Mouse (Mus musculus) liver, adult 2 months (tissue): ENCODE measurements around the gene Acsf2. TPM values are rescaled to one million over a fixed set of nuclear protein-coding genes. Genes with fewer than 3 reads are reported as not detected.

Source experiments
- DNase-seq: peaks from one replicate; pipeline ENCODE4 v3.0.0-alpha.2; 2011; ENCODE audit warnings: low read depth, low spot score; ENCODE audit errors: extremely low read depth
- H3K27ac ChIP-seq: fragments of 200-500 bp; replicated peaks from 2 replicates; pipeline ENCODE4 v1.5.1; 2012; ENCODE audit warnings: low read depth, mild to moderate bottlenecking, control low read depth, inconsistent platforms, low read length; ENCODE audit not compliant: insufficient read depth
- H3K27me3 ChIP-seq: fragments of 200-500 bp; 2 replicates; pipeline ENCODE4 v1.6.1; 2012; ENCODE audit warnings: mild to moderate bottlenecking, moderate library complexity, low read length, inconsistent platforms; ENCODE audit not compliant: control insufficient read depth, insufficient read depth
- H3K36me3 ChIP-seq: fragments of 200-500 bp; 2 replicates; pipeline ENCODE4 v1.6.1; 2012; ENCODE audit warnings: low read length, inconsistent platforms; ENCODE audit not compliant: control insufficient read depth, insufficient read depth
- H3K4me1 ChIP-seq: fragments of 200-500 bp; 2 replicates; pipeline ENCODE4 v1.6.1; 2011; ENCODE audit warnings: low read length; ENCODE audit not compliant: control insufficient read depth, insufficient read depth
- H3K4me3 ChIP-seq: fragments of 200-500 bp; 2 replicates; pipeline ENCODE4 v1.5.1; 2011; ENCODE audit warnings: low read depth, mild to moderate bottlenecking, control low read depth, low read length, moderate library complexity; ENCODE audit not compliant: insufficient read depth
- H3K79me2 ChIP-seq: fragments of 200-500 bp; 2 replicates; pipeline ENCODE4 v1.6.1; 2012; ENCODE audit warnings: inconsistent platforms, mild to moderate bottlenecking, low read length, moderate library complexity; ENCODE audit not compliant: control insufficient read depth, insufficient read depth
- H3K9ac ChIP-seq: fragments of 200-500 bp; 2 replicates; pipeline ENCODE4 v1.6.1; 2012; ENCODE audit warnings: low read depth, mild to moderate bottlenecking, control low read depth, inconsistent platforms, low read length
- CTCF ChIP-seq: fragments of 200-500 bp; IDR thresholded peaks from 2 replicates; pipeline ENCODE4 v1.5.1; 2011; ENCODE audit warnings: low read depth, low read length, control low read depth
- POLR2A ChIP-seq: fragments of 200-500 bp; IDR thresholded peaks from 2 replicates; pipeline ENCODE4 v1.6.1; 2011; ENCODE audit warnings: low read length, control low read depth; ENCODE audit not compliant: insufficient read depth; ENCODE audit errors: extremely low read depth
- WGBS: fragments of 180-500 bp; shearing (Covaris S2); methylation state at CpG from one replicate; pipeline ENCODE4 v1.1.7; 2018; 5-methylcytosine and 5-hydroxymethylcytosine counted together
- polyA plus RNA-seq: library from polyadenylated mRNA; depleted of rRNA; stranded (reverse); fragments of >200 nt; gene quantifications from 2 replicates; pipeline ENCODE4 v1.2.3, GENCODE M21; 2012
- total RNA-seq: library from RNA; depleted of rRNA; stranded (reverse); fragments of >200 nt; gene quantifications from 2 replicates; pipeline ENCODE4 v1.2.3, GENCODE M21; 2014

Gene Acsf2
- total and polyA plus RNA-seq, 2 experiments, result 42.4 to 97.8 TPM

GRCm38 (mm10) chr11:94548888-94549690 is 52.6 kb downstream of the Acsf2 start, which contains the start of gene Rsad1:
Rsad1 (minus strand) TSS chr11:94549255.
- Histone ChIP-seq H3K4me1 (peaks cover 5% of the 10 kb centered on the region; the same call in 1 of the 2 replicates), H3K79me2 (no peaks in the 10 kb centered on the region), H3K4me3 (peak within 1 kb of the TSS; percentile 67), H3K36me3 (peaks cover 4% of the 10 kb centered on the region; the same call in 1 of the 2 replicates), H3K27ac (peak within 1 kb of the TSS; percentile 76), H3K27me3 (no peaks in the 10 kb centered on the region), H3K9ac (peak within 1 kb of the TSS; percentile 81)
- 1% methylated on average over 49 of the region's 49 CpGs for WGBS
- peak; percentile 93 for DNase-seq
- no peak for TF ChIP-seq POLR2A
- TF ChIP-seq CTCF, result peak; percentile 94

GRCm38 (mm10) chr11:94548041-94548784 is 53.5 kb downstream of the Acsf2 start:
- TF ChIP-seq CTCF, result 0 out of 2 replicates have a peak, but pooled peaks have one; percentile 5
- TF ChIP-seq POLR2A, result no peak
- 10% methylated on average over 24 of the region's 24 CpGs for WGBS

GRCm38 (mm10) chr11:94547271-94547670 is 54.4 kb downstream of the Acsf2 start:
- WGBS, result 90% methylated on average over 6 of the region's 6 CpGs
- H3K4me1 ChIP-seq, result peaks cover 5% of the 10 kb centered on the region; the same call in 1 of the 2 replicates
- H3K27me3 ChIP-seq, result no peaks in the 10 kb centered on the region
- H3K4me3 ChIP-seq, result no peak overlapping the region
- H3K79me2 ChIP-seq, result no peaks in the 10 kb centered on the region
- TF ChIP-seq CTCF, result no peak
- no peak for DNase-seq
- no peak overlapping the region for H3K9ac ChIP-seq
- H3K36me3 ChIP-seq, result no peaks in the 10 kb centered on the region
- no peak overlapping the region for H3K27ac ChIP-seq

More at GRCm38 (mm10) chr11:94548041-94548784, 53.5 kb downstream of the Acsf2 start:
- peak overlapping the region; percentile 67 for H3K4me3 ChIP-seq
- H3K36me3 ChIP-seq, result peaks cover 3% of the 10 kb centered on the region; the same call in 1 of the 2 replicates
- H3K27me3 ChIP-seq, result no peaks in the 10 kb centered on the region
- peak overlapping the region; percentile 81 for H3K9ac ChIP-seq
- peak; percentile 40 for DNase-seq
- H3K4me1 ChIP-seq, result peaks cover 5% of the 10 kb centered on the region; the same call in 1 of the 2 replicates
- no peaks in the 10 kb centered on the region for H3K79me2 ChIP-seq
- H3K27ac ChIP-seq, result peak overlapping the region; percentile 76

- Histone ChIP-seq H3K27me3 (no peaks in the 10 kb centered on the region), H3K9ac (no peak overlapping the region), H3K36me3 (no peaks in the 10 kb centered on the region), H3K4me3 (no peak overlapping the region), H3K27ac (no peak overlapping the region), H3K4me1 (peaks cover 5% of the 10 kb centered on the region; the same call in 1 of the 2 replicates), H3K79me2 (no peaks in the 10 kb centered on the region)
- no peak for TF ChIP-seq CTCF
- TF ChIP-seq POLR2A, result no peak
- 95% methylated on average over 5 of the region's 5 CpGs for WGBS
- DNase-seq, result no peak
These were observed 55.3 kb downstream of the Acsf2 start for GRCm38 (mm10) chr11:94546381-94546780.

- Histone ChIP-seq H3K4me3 (no peak overlapping the region), H3K4me1 (peaks cover 2% of the 10 kb centered on the region; the same call in 1 of the 2 replicates), H3K27me3 (no peaks in the 10 kb centered on the region), H3K79me2 (no peaks in the 10 kb centered on the region), H3K27ac (no peak overlapping the region), H3K36me3 (no peaks in the 10 kb centered on the region), H3K9ac (no peak overlapping the region)
- 73% methylated on average over 18 of the region's 18 CpGs for WGBS
- TF ChIP-seq CTCF, result no peak
- TF ChIP-seq POLR2A, result no peak
- no peak for DNase-seq
These were observed 57.2 kb downstream of the Acsf2 start for GRCm38 (mm10) chr11:94544422-94544821.
